8 mouse cellular contexts compared by ENCODE assay signal in the genomic region with DNA sequence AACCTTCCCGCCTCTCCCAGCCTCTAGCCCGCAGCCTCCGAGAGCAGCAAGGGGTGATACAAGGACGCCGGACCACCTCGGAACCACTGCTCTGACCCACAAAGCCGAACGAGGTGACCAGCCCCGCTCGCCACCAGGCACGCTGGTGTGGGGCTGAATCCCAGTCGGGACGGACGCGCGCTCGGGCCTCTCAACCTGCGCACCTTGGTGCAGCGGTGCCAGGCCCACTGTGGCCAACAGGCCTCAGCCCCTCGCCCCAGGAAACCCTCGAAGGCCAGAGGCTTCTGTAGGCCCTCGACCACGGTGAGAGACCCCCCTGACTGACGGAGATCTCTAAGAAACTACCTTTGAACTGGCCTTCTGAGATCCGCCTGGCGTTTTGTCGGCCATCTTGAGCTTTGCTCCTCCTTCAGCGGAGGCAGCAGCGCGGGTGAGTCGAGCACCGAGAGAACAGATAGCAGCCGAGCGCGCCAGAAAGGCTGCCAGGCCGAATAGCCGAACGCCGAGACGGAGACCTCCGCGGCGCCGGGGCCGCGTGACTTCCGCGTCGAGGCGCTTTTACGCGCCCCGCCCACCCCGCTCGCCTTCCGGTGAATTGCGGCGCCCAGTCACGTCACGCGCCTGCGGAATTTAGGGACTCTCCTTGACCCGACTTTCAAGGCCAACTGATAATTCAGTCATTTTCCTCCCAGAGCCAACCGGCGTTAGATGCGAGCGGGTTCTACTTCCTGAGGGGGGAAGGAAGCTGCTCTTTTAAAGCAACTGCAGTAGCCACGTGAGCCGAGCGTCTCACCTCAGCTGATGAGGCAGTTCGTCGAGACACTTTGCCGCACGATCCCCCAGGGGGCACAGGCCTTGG. TPM values are rescaled to one million over a fixed set of nuclear protein-coding genes. Genes with fewer than 3 reads are reported as not detected.
DNase-seq lines count a peak whose midpoint lies in the region; ATAC-seq lines count a peak whose summit lies in the region.

Gene U2surp, minus strand, starts transcription at position 525 of the 859 bp plus-strand sequence.

- H3K27ac ChIP-seq in lung, embryonic 16.5 days (ENCODE audit: low read length), result peak within 1 kb of the TSS; percentile 93

- DNase-seq in MEL-GATA-1-ER (ENCODE audit: extremely low read depth, low read depth), result peak; percentile 95
- peak; percentile 95 for DNase-seq in cerebellum, adult 8-10 months
- peak; percentile 97 for DNase-seq in forelimb bud, embryonic 11.5 days (ENCODE audit: low read depth, low spot score)
- peak; percentile 86 for DNase-seq in layer of hippocampus, adult 9-10 months (ENCODE audit: low spot score)
- DNase-seq in ovary, postnatal 10 days (ENCODE audit: low spot score), result peak; percentile 83
- peak; percentile 90 to 92 for DNase-seq in thymus, postnatal 10 days (ENCODE audit: low spot score in 2 of 2)

- H3K4me2 ChIP-seq in lung, embryonic 16.5 days (ENCODE audit: low read depth, low read length), result peak within 1 kb of the TSS; percentile 94

- peaks cover 2% of the 10 kb centered on the region; the same call in 1 of the 2 replicates for H3K36me3 ChIP-seq in lung, embryonic 16.5 days (ENCODE audit: control insufficient read depth, insufficient read depth, low read length)

- H3K9me3 ChIP-seq in lung, embryonic 16.5 days (ENCODE audit: control insufficient read depth, low read length), result no peaks in the 10 kb centered on the region

- ATAC-seq in hematopoietic stem cell, adult 5-6 weeks (replicated peaks in 1 of 2; ENCODE audit: insufficient read depth in 1 of 2, low FRiP score in 2 of 2, low TSS enrichment in 1 of 2, low read depth in 1 of 2, poor library complexity in 2 of 2, severe bottlenecking in 2 of 2), result peak; percentile 88 to 94
- peak; percentile 96 for ATAC-seq in lung, embryonic 16.5 days (ENCODE audit: low read depth)

- H3K9ac ChIP-seq in lung, embryonic 16.5 days (ENCODE audit: low read length), result peak within 1 kb of the TSS; percentile 92

- H3K27me3 ChIP-seq in lung, embryonic 16.5 days (ENCODE audit: control insufficient read depth, insufficient read depth, low read depth, low read length), result no peaks in the 10 kb centered on the region

- peaks cover 10% of the 10 kb centered on the region for H3K4me1 ChIP-seq in lung, embryonic 16.5 days (replicated peaks; ENCODE audit: control insufficient read depth, insufficient read depth, low read length)

- peak within 1 kb of the TSS; percentile 80 for H3K4me3 ChIP-seq in lung, embryonic 16.5 days (ENCODE audit: low read length)

- WGBS in lung, embryonic 16.5 days, result under 1% methylated on average over 72 of the region's 74 CpGs

RNA-seq across cellular contexts. Expression of gene U2surp, which starts in this region (rescaled TPM):
- 170 and 189 TPM in 2 replicates for total RNA-seq in hematopoietic stem cell, adult 5-6 weeks (2017)
- 114 and 135 TPM in 2 replicates for polyA plus RNA-seq in lung, embryonic 16.5 days (2015; fragmentation: Nextera tagmentation; extraction: Ambion mirVana)

Comparison
In these comparisons a context has a peak if more than half of its experiments do, and no peak if none do; other contexts are left out.
1. Peak in every context shown above with its lines: DNase-seq, ATAC-seq, H3K4me3 ChIP-seq and H3K27ac ChIP-seq.